Mouse (Mus musculus) left cerebral cortex, adult 9 months (tissue): ENCODE results near the gene Nfatc4.

Experiments used
- DNase-seq, 2 experiments: peaks; one replicate each; pipeline ENCODE4 v3.0.0; 2022; ENCODE audit warnings: low spot score in 2 of 2

Gene Nfatc4

GRCm38 (mm10) chr14:55822435-55822990 is 431 bp upstream of the Nfatc4 start:
- peak in 1 of 2 experiments; percentile 60 for DNase-seq

GRCm38 (mm10) chr14:55824001-55824480 is 1.1 kb downstream of the Nfatc4 start:
- no peak for DNase-seq

GRCm38 (mm10) chr14:55824481-55825215 is 1.7 kb downstream of the Nfatc4 start:
- no peak for DNase-seq

- DNase-seq, result no peak
Measured at GRCm38 (mm10) chr14:55825216-55826051, 2.5 kb downstream of the Nfatc4 start.

GRCm38 (mm10) chr14:55826142-55826541 is 3.2 kb downstream of the Nfatc4 start:
- DNase-seq, result no peak

- DNase-seq, result no peak
Measured at GRCm38 (mm10) chr14:55826551-55827340, 3.8 kb downstream of the Nfatc4 start.

- no peak for DNase-seq
Measured at GRCm38 (mm10) chr14:55828716-55829263, 5.8 kb downstream of the Nfatc4 start.

GRCm38 (mm10) chr14:55829854-55830253 is 6.9 kb downstream of the Nfatc4 start:
- no peak for DNase-seq

GRCm38 (mm10) chr14:55830331-55830730 is 7.4 kb downstream of the Nfatc4 start:
- no peak for DNase-seq

- DNase-seq, result no peak
Measured at GRCm38 (mm10) chr14:55833126-55833525, 10.2 kb downstream of the Nfatc4 start.

GRCm38 (mm10) chr14:55834808-55835533 is 12.0 kb downstream of the Nfatc4 start:
- no peak for DNase-seq

- no peak for DNase-seq
Measured at GRCm38 (mm10) chr14:55838312-55838711, 15.4 kb downstream of the Nfatc4 start.

- no peak for DNase-seq
Measured at GRCm38 (mm10) chr14:55838740-55839139, 15.8 kb downstream of the Nfatc4 start.

- DNase-seq, result no peak
Measured at GRCm38 (mm10) chr14:55840853-55841366, 18.0 kb downstream of the Nfatc4 start.

GRCm38 (mm10) chr14:55842794-55843193 is 19.9 kb downstream of the Nfatc4 start:
- DNase-seq, result no peak

- no peak for DNase-seq
Measured at GRCm38 (mm10) chr14:55845506-55846294, 22.8 kb downstream of the Nfatc4 start.

- no peak for DNase-seq
Measured at GRCm38 (mm10) chr14:55850885-55851284, 27.9 kb downstream of the Nfatc4 start.

GRCm38 (mm10) chr14:55852646-55853551 is 30.0 kb downstream of the Nfatc4 start:
- no peak for DNase-seq
